Mouse (Mus musculus): ENCODE measurements around the gene Tmem269.

Gene Tmem269

GRCm38 (mm10) chr4:119218169-119218568 is at the start of gene Tmem269:
TSS of gene Tmem269 (minus strand) at chr4:119218217.
- no peak for DNase-seq (ENCODE audit: low spot score)

DNA sequence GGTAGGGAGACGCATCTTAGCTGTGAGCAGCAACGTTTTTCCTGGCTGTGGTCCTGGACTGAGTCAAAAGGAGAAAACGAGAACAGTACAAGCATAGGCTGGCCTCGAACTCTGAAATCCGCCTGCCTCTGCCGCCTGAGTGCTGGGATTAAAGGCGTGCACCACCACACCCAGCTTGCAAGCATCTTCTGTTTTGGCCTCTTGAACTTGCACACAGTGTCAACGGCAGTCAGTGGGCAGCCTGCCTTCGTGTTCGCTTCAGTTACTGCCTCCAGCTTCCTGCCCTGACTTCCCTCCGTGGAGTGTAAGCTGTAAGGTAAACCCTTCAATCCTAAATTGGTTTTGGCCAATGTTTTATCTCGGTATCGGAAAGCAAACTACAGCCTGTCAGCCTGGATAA is 48.6 kb upstream of the Tmem269 start:
- DNase-seq (ENCODE audit: low spot score), result no peak

DNA sequence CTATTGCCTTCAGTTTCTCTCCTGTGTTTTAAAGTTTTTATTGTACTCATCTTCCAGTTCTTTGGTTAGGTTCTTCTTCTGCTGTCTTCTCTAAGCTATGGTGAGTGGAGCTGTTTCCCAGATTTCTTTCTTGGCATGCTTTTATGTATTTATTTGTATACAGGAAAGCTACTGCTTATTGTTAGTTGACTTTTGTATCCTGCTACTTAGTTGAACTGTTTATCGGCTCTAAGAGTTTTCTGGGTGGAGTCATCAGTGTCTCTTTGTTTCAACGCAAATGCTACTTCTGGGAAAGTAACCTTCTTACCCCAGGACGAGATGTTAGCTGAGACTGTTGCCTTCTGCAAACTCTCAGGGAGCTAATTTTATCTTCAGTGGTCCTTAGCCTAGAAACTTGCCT is 45.4 kb upstream of the Tmem269 start:
- DNase-seq (ENCODE audit: low spot score), result no peak

DNA sequence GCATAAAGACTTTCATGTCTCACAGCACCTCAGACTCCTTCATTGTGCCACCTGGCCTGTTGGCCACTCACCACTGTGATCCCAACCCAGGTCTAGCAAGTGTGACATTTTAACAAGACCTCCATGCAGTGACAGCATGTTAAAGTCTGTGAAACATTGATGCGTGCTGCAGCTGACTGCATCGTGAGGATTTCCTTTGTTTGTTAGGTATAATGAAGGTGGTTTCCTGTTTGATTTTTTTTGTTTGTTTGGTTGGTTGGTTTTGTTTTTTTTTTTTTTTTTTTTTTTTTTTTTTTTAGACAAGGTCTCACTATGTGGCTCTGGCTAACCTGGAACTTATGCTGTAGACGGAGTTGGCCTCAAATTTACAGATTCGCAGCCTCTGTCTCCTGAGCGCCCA is 44.5 kb upstream of the Tmem269 start:
- DNase-seq (ENCODE audit: low spot score), result no peak

GRCm38 (mm10) chr4:119261087-119261713 is 43.2 kb upstream of the Tmem269 start:
- DNase-seq (ENCODE audit: low spot score), result no peak

- no peak for DNase-seq (ENCODE audit: low spot score)
Observed at GRCm38 (mm10) chr4:119259344-119260254, 41.6 kb upstream of the Tmem269 start.

- no peak for DNase-seq (ENCODE audit: low spot score)
Observed at GRCm38 (mm10) chr4:119257083-119257482, 39.1 kb upstream of the Tmem269 start.

DNA sequence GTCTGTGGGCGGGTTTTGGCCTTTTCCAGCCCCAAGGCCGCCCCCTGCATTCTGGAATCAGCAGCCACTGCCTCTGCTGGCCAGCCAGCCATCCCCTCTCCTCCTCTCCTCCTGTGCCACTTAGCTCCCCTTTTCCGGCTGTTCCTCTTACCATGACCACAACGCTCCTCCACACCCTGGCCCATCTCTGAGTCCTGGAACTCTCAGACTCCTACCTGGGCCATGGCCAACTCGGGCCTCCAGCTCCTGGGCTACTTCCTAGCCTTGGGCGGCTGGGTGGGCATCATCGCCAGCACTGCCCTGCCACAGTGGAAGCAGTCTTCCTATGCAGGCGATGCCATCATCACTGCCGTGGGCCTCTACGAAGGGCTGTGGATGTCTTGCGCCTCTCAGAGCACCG is 37.3 kb upstream of the Tmem269 start, which contains the start of gene Cldn19:
Gene Cldn19, plus strand, starts transcription at position 64 of the 400 bp plus-strand sequence.
- no peak for DNase-seq (ENCODE audit: low spot score)

- no peak for DNase-seq (ENCODE audit: low spot score)
Observed at GRCm38 (mm10) chr4:119254012-119254618, 36.1 kb upstream of the Tmem269 start.

GRCm38 (mm10) chr4:119252025-119252808 is 34.2 kb upstream of the Tmem269 start:
- no peak for DNase-seq (ENCODE audit: low spot score)

- no peak for DNase-seq (ENCODE audit: low spot score)
Observed at GRCm38 (mm10) chr4:119248407-119248965, 30.5 kb upstream of the Tmem269 start.

GRCm38 (mm10) chr4:119247462-119248235 is 29.6 kb upstream of the Tmem269 start:
- no peak for DNase-seq (ENCODE audit: low spot score)

DNA sequence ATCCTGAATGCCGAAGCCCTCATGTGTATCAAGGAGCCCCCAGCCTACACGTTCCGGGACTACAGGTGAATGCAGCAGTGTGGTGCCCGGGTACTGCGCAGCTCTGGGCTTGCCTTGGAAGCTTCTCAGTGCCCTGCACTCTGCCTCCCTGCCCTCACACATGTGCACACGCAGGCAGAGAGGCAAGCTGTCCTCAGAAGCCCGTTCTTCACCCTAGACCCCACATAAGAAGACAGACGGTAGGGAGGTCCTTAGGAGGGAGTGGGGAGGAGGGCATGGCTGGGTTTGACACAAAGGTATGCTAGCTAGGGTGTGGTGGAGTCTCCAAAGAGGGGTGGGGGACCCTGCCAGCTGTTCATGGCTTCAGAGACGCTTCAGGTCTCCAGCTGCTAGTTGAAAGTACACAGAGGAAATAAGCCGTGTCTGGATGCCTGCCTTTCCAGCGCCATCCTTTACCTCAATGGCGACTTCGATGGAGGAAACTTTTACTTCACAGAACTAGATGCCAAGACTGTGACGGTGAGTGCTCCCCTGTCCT is 28.7 kb upstream of the Tmem269 start:
- DNase-seq (ENCODE audit: low spot score), result no peak

DNA sequence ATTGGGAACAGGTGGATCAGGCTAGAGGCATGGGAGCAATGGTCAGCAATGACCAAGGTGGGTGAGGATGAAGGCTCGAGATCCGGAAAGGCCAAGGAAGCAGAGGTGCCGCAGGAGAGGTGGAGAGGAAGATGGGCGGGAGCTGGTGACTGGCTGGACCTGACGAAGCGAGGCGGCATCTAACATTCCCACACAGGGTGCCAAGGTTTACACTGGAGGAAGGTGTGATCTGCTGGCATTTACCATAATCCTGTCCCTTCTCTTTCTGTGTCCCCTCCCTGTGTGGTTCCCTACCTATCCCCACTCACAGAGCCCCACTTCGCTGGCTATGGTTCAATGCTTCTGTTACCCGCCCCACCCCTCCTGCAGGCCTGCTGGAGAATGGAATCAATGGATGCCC is 27.9 kb upstream of the Tmem269 start:
- no peak for DNase-seq (ENCODE audit: low spot score)

- DNase-seq (ENCODE audit: low spot score), result no peak
Observed at GRCm38 (mm10) chr4:119245556-119245955, 27.5 kb upstream of the Tmem269 start.

DNA sequence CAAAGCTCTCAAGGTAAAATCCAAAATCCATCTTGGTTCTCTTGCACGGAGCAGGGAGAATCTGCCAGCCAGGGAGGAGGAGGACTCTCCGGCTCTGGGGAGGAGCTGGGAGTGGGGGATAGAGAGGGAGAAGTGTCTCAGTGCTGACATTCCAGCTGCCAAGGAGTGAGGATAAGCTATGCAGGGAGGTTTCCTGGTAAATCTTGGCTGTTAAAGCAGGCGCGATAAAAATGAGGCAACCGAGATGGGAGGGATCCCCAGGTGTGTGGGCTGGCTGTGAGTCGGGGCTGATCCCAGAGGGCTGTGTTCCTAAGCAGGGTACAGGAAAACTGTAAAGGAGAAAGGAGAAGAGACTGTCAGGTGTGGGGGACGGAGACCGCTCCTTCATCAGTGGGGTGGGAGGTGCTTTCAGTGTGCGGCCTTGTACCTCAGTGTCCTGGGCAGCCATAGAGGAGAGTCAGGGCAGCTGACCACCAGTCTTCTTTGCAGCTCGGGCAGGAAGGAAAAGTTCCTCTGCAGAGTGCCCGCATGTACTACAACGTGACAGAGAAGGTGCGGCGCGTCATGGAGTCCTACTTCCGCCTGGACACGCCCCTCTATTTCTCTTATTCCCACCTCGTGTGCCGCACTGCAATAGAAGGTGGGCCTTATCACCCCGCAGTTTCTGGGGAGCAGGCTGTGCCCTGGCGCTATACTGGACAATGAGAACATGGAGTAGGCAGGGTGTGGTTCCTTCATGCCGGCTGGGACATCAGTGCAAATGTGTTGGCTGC is 26.6 kb upstream of the Tmem269 start:
- no peak for DNase-seq (ENCODE audit: low spot score)

DNA sequence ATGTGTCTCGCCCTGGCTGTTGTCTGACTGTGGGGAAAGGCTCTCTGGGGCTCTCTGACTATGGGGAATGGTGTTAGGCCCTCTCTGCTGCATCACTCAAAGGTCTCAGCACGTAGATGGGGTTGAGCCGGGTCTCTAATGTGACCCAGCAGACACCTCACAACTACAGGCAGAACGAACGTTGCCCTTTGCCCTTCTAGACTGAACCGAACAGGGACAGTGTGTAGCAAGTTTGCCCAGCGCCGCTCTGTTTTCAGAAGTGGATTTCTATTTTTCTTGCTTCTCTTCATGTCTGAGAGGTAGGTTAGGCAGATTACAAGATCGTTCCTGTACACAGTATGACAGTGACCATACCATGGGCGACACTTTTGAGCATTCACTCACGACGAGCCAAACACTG is 24.6 kb upstream of the Tmem269 start:
- no peak for DNase-seq (ENCODE audit: low spot score)

GRCm38 (mm10) chr4:119241664-119242063 is 23.6 kb upstream of the Tmem269 start:
- DNase-seq (ENCODE audit: low spot score), result no peak

DNA sequence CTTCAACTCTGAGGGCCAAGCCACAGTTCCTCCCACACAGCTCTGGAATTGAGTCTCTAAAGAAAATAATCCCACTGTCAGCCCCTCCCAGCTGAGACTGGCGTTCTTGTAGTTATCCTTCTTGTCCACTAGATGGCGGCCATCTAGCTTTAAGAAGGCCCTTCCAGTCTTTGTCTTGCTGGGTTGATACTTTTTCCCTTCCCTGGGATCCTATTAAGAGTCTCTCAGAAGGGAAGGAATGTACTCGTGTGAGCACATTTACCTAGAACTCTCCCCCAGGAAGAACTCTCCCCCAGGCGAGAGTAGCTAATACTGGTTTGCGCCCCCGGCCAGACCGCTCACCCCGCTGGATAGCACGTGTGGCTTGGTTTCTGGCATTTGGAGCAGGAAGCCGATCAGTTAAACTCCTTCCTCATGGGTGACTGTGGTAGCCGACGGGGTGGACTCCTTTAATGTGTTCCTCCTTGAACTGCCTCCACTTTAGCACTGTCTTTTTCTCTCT is 21.2 kb upstream of the Tmem269 start:
- DNase-seq (ENCODE audit: low spot score), result no peak

GRCm38 (mm10) chr4:119238661-119239060 is 20.6 kb upstream of the Tmem269 start:
- DNase-seq (ENCODE audit: low spot score), result no peak

Measured in layer of hippocampus, adult 9-10 months (tissue).